In the genomic region with DNA sequence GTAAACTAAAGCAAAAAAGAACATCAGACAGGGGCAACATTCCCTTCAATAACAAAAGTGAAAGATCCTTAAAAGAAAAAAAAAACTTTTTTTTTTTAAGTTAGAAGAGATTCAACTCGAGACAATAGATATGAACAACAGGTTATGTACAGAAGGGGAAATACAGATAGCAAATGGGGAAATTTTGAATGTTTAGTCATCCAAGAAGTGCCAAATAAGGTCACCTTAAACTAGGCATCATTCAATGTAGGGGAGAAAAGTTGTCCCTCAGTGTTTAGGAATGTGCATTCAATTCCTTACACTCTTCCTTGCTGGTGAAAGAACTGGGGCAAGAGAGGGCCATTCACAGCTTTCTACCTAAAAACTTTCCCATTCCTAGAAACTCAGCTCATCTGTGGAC, we compare ENCODE assay signal across 22 mouse cellular contexts.
"Had no signal": no experiment of that assay in that cellular context is flagged by ENCODE, and none has a peak within 500 bp of the region (broad histone marks: within the 10 kb centered on the region; RNA-seq: fewer than 3 reads in every experiment).

No protein-coding gene starts in this region.

- H3K9me3 ChIP-seq: heart, embryonic 10.5 days; heart, embryonic 12.5 days; hindbrain, embryonic 13.5 days; kidney, embryonic 15.5 days; limb, embryonic 10.5 days; limb, embryonic 12.5 days had no signal

- H3K36me3 ChIP-seq: heart, embryonic 10.5 days; heart, embryonic 12.5 days; hindbrain, embryonic 13.5 days; kidney, embryonic 15.5 days; limb, embryonic 10.5 days; limb, embryonic 12.5 days had no signal

- H3K27ac ChIP-seq: heart, embryonic 10.5 days; hindbrain, embryonic 13.5 days; kidney, embryonic 15.5 days; kidney, postnatal 0 days; limb, embryonic 10.5 days; limb, embryonic 12.5 days had no signal

- DNase-seq: gastrocnemius, postnatal 14 days; gastrocnemius, postnatal 36 days; heart, adult 18-20 months; heart, postnatal 10 days; heart, postnatal 36 days; kidney, adult 11 months; kidney, adult 2 months; kidney, adult 9 months; kidney, postnatal 14 days; kidney, postnatal 36 days; layer of hippocampus, adult 9-11 months; layer of hippocampus, postnatal 36 days; liver had no signal

- H3K4me3 ChIP-seq: heart, embryonic 12.5 days had no signal

- ATAC-seq: hindbrain, embryonic 16.5 days; intestine, embryonic 16.5 days had no signal

- H3K9ac ChIP-seq: heart, embryonic 12.5 days; hindbrain, embryonic 13.5 days; kidney, embryonic 15.5 days; limb, embryonic 12.5 days had no signal
